Mouse (Mus musculus) heart, adult 8-10 months (tissue): ENCODE data around the gene Iqsec3. TPM values are rescaled to one million over a fixed set of nuclear protein-coding genes. Genes with fewer than 3 reads are reported as not detected.

Experiments
- DNase-seq: peaks from one replicate; pipeline ENCODE4 v3.0.0; 2022; ENCODE audit warnings: low spot score
- total RNA-seq, 4 experiments: library from RNA; stranded (reverse); gene quantifications; 2 replicates each; pipeline ENCODE4 v1.2.4; 2022

Iqsec3 gene
- under 1 TPM; 0.44 to 0.75 (median 0.62) TPM for total RNA-seq

- DNase-seq, result peak; percentile 67
These were observed at the start of gene Iqsec3 for GRCm38 (mm10) chr6:121473093-121473821. Iqsec3 (minus strand) TSS chr6:121473678.

GRCm38 (mm10) chr6:121522106-121522705 lies 48.7 kb upstream of the Iqsec3 start:
- DNase-seq, result no peak

GRCm38 (mm10) chr6:121521030-121521429 lies 47.6 kb upstream of the Iqsec3 start:
- no peak for DNase-seq

GRCm38 (mm10) chr6:121519896-121520295 lies 46.4 kb upstream of the Iqsec3 start:
- DNase-seq, result no peak

GRCm38 (mm10) chr6:121519266-121519810 lies 45.9 kb upstream of the Iqsec3 start:
- no peak for DNase-seq

GRCm38 (mm10) chr6:121517726-121518125 lies 44.2 kb upstream of the Iqsec3 start:
- DNase-seq, result no peak

GRCm38 (mm10) chr6:121510381-121510780 lies 36.9 kb upstream of the Iqsec3 start:
- DNase-seq, result no peak

- no peak for DNase-seq
These were observed 36.4 kb upstream of the Iqsec3 start for GRCm38 (mm10) chr6:121509871-121510270.

GRCm38 (mm10) chr6:121508266-121508665 lies 34.8 kb upstream of the Iqsec3 start:
- no peak for DNase-seq

GRCm38 (mm10) chr6:121501044-121501638 lies 27.7 kb upstream of the Iqsec3 start:
- no peak for DNase-seq

- DNase-seq, result no peak
These were observed 26.4 kb upstream of the Iqsec3 start for GRCm38 (mm10) chr6:121499856-121500255.

- DNase-seq, result no peak
These were observed 25.5 kb upstream of the Iqsec3 start for GRCm38 (mm10) chr6:121498819-121499535.

- no peak for DNase-seq
These were observed 22.1 kb upstream of the Iqsec3 start for GRCm38 (mm10) chr6:121495606-121496005.

- DNase-seq, result no peak
These were observed 21.5 kb upstream of the Iqsec3 start for GRCm38 (mm10) chr6:121495026-121495425.

- DNase-seq, result no peak
These were observed 20.8 kb upstream of the Iqsec3 start for GRCm38 (mm10) chr6:121494319-121494718.

- no peak for DNase-seq
These were observed 17.9 kb upstream of the Iqsec3 start for GRCm38 (mm10) chr6:121491339-121491738.

GRCm38 (mm10) chr6:121472273-121472672 lies 1.2 kb downstream of the Iqsec3 start:
- no peak for DNase-seq

GRCm38 (mm10) chr6:121468235-121468634 lies 5.2 kb downstream of the Iqsec3 start:
- no peak for DNase-seq

- no peak for DNase-seq
These were observed 10.7 kb downstream of the Iqsec3 start for GRCm38 (mm10) chr6:121462628-121463340.

GRCm38 (mm10) chr6:121457381-121457780 lies 16.1 kb downstream of the Iqsec3 start:
- DNase-seq, result no peak

- no peak for DNase-seq
These were observed 16.8 kb downstream of the Iqsec3 start for GRCm38 (mm10) chr6:121456651-121457050.
